Mouse (Mus musculus) CH12.LX (cell line): ENCODE data around the gene Gm20388. TPM values are rescaled to one million over a fixed set of nuclear protein-coding genes. Genes with fewer than 3 reads are reported as not detected.

Source experiments
- DNase-seq: peaks from one replicate; pipeline ENCODE4 v3.0.0-alpha.2; 2013; ENCODE audit errors: extremely low read depth
- H3K27ac ChIP-seq: 2 replicates; pipeline ENCODE4 v1.5.1; 2012; ENCODE audit warnings: low read depth, mild to moderate bottlenecking, control low read depth, moderate library complexity; ENCODE audit not compliant: insufficient read depth
- H3K27me3 ChIP-seq: replicated peaks from 2 replicates; pipeline ENCODE3; 2012; ENCODE audit warnings: inconsistent platforms
- H3K36me3 ChIP-seq, 2 experiments: replicated peaks in 1 of 2; 2 replicates each; pipeline versions ENCODE3 to v1.6.1; 2012; ENCODE audit warnings: inconsistent platforms in 1 of 2, low read length in 1 of 2, mild to moderate bottlenecking in 1 of 2, mixed read lengths in 1 of 2, moderate library complexity in 1 of 2; ENCODE audit not compliant: control insufficient read depth in 1 of 2, insufficient read depth in 1 of 2
- H3K4me1 ChIP-seq, 2 experiments: 2 replicates each; pipeline ENCODE4 v1.6.1; 2012; ENCODE audit warnings: inconsistent platforms in 1 of 2, moderate library complexity in 1 of 2; ENCODE audit not compliant: insufficient read depth in 2 of 2, control insufficient read depth in 1 of 2
- H3K4me2 ChIP-seq: 2 replicates; pipeline ENCODE4 v1.6.1; 2012; ENCODE audit warnings: low read depth, mild to moderate bottlenecking, control low read depth; ENCODE audit not compliant: poor library complexity, insufficient read depth, severe bottlenecking
- H3K4me3 ChIP-seq, 3 experiments: fragments of 150-350 bp in 1 of 3; sonication (generic) in 1 of 3; replicated peaks in 1 of 3; 2 replicates each; pipeline versions ENCODE3 to v1.5.1; 2011 to 2012; ENCODE audit warnings: low read depth in 2 of 3, low read length in 2 of 3, mild to moderate bottlenecking in 2 of 3, moderate library complexity in 2 of 3, control low read depth in 1 of 3, improper control_type of control experiment in 1 of 3, inconsistent platforms in 1 of 3, mixed read lengths in 1 of 3; ENCODE audit not compliant: poor library complexity in 1 of 3
- H3K79me2 ChIP-seq: replicated peaks from 2 replicates; pipeline ENCODE4 v1.6.1; 2012; ENCODE audit warnings: mild to moderate bottlenecking, moderate library complexity; ENCODE audit not compliant: control insufficient read depth, poor library complexity, insufficient read depth, severe bottlenecking; ENCODE audit errors: extremely low read depth
- H3K9ac ChIP-seq: 2 replicates; pipeline ENCODE4 v1.6.1; 2012; ENCODE audit warnings: low read depth, mild to moderate bottlenecking, control low read depth, moderate library complexity; ENCODE audit not compliant: insufficient read depth
- H3K9me3 ChIP-seq: replicated peaks from 2 replicates; pipeline ENCODE3; 2012; ENCODE audit warnings: low read length, inconsistent platforms, mixed read lengths
- BHLHE40 ChIP-seq: IDR thresholded peaks from 2 replicates; pipeline ENCODE4 v1.6.1; 2011; ENCODE audit warnings: mild to moderate bottlenecking, low read depth, low read length, improper control_type of control experiment
- CHD1 ChIP-seq: IDR thresholded peaks from 2 replicates; pipeline ENCODE4 v1.6.1; 2012; ENCODE audit warnings: low read depth, low read length, improper control_type of control experiment, inconsistent platforms
- CHD2 ChIP-seq: IDR thresholded peaks from 2 replicates; pipeline ENCODE4 v1.6.1; 2011; ENCODE audit warnings: low read length, improper control_type of control experiment
- EP300 ChIP-seq: IDR thresholded peaks from 2 replicates; pipeline ENCODE4 v1.6.1; 2011; ENCODE audit warnings: low read length, improper control_type of control experiment
- HCFC1 ChIP-seq: IDR thresholded peaks from 2 replicates; pipeline ENCODE4 v1.6.1; 2012; ENCODE audit warnings: low read depth, mild to moderate bottlenecking, inconsistent platforms, low read length, improper control_type of control experiment
- IRF4 ChIP-seq: IDR thresholded peaks from 2 replicates; pipeline ENCODE4 v1.6.1; 2014; ENCODE audit warnings: low read depth, mild to moderate bottlenecking, inconsistent platforms, low read length, improper control_type of control experiment
- JUN ChIP-seq: IDR thresholded peaks from 2 replicates; pipeline ENCODE4 v1.6.1; 2011; ENCODE audit warnings: low read depth, mild to moderate bottlenecking, low read length, improper control_type of control experiment, moderate library complexity; ENCODE audit not compliant: insufficient read depth
- JUND ChIP-seq: conservative IDR thresholded peaks from 2 replicates; pipeline ENCODE4 v1.6.1; 2011; ENCODE audit warnings: low read depth, low read length, improper control_type of control experiment
- MAFK ChIP-seq: IDR thresholded peaks from 2 replicates; pipeline ENCODE4 v1.6.1; 2011; ENCODE audit warnings: low read length, improper control_type of control experiment; ENCODE audit not compliant: insufficient replicate concordance
- MEF2A ChIP-seq: IDR thresholded peaks from 2 replicates; pipeline ENCODE4 v1.6.1; 2014; ENCODE audit warnings: low read depth, mild to moderate bottlenecking, inconsistent platforms, low read length, improper control_type of control experiment, borderline replicate concordance
- NELFE ChIP-seq: IDR thresholded peaks from 2 replicates; pipeline ENCODE4 v1.6.1; 2011; ENCODE audit warnings: low read depth, low read length, improper control_type of control experiment
- NRF1 ChIP-seq: IDR thresholded peaks from 2 replicates; pipeline ENCODE4 v1.6.1; 2014; ENCODE audit warnings: low read depth, mild to moderate bottlenecking, inconsistent platforms, low read length, improper control_type of control experiment, moderate library complexity
- PAX5 ChIP-seq: IDR thresholded peaks from 2 replicates; pipeline ENCODE4 v1.6.1; 2012; ENCODE audit warnings: low read length, inconsistent platforms, mixed read lengths
- POLR2A ChIP-seq: IDR thresholded peaks from 2 replicates; pipeline ENCODE4 v1.6.1; 2011; ENCODE audit warnings: low read depth, mild to moderate bottlenecking, improper control_type of control experiment, low read length
- POLR2AphosphoS2 ChIP-seq: IDR thresholded peaks from 2 replicates; pipeline ENCODE4 v1.6.1; 2011; ENCODE audit warnings: low read depth, low read length, improper control_type of control experiment
- RAD21 ChIP-seq: IDR thresholded peaks from 2 replicates; pipeline ENCODE4 v1.6.1; 2011; ENCODE audit warnings: low read depth, mild to moderate bottlenecking, low read length, improper control_type of control experiment, moderate library complexity
- SIN3A ChIP-seq: IDR thresholded peaks from 2 replicates; pipeline ENCODE4 v1.6.1; 2012; ENCODE audit warnings: low read length, improper control_type of control experiment, inconsistent platforms
- TBP ChIP-seq: conservative IDR thresholded peaks from 2 replicates; pipeline ENCODE4 v1.6.1; 2011; ENCODE audit warnings: low read depth, low read length, improper control_type of control experiment
- TCF12 ChIP-seq: IDR thresholded peaks from 2 replicates; pipeline ENCODE4 v1.6.1; 2014; ENCODE audit warnings: low read depth, mild to moderate bottlenecking, inconsistent platforms, low read length, improper control_type of control experiment
- UBTF ChIP-seq: IDR thresholded peaks from 2 replicates; pipeline ENCODE4 v1.6.1; 2012; ENCODE audit warnings: low read depth, mild to moderate bottlenecking, inconsistent platforms, low read length, improper control_type of control experiment, moderate library complexity
- USF1 ChIP-seq: IDR thresholded peaks from 2 replicates; pipeline ENCODE4 v1.6.1; 2014; ENCODE audit warnings: low read depth, mild to moderate bottlenecking, inconsistent platforms, low read length, improper control_type of control experiment
- ZC3H11A ChIP-seq: IDR thresholded peaks from 2 replicates; pipeline ENCODE4 v1.6.1; 2012; ENCODE audit warnings: low read depth, mild to moderate bottlenecking, inconsistent platforms, low read length, improper control_type of control experiment
- ZNF384 ChIP-seq: IDR thresholded peaks from 2 replicates; pipeline ENCODE4 v1.6.1; 2012; ENCODE audit warnings: low read depth, low read length, improper control_type of control experiment, inconsistent platforms
- dilution Hi-C: fragments of 300-500 bp; cut with MboI; formaldehyde crosslinking; loops from 2 replicates; pipeline ENCODE4 v1.14.3; 2020; ENCODE audit warnings: low sequenced_read_pairs; ENCODE audit not compliant: extremely low pct_unique_long_range_greater_than_20kb, extremely low pct_ligation_motif_present
- in situ Hi-C: fragments of 300-500 bp; cut with MboI; formaldehyde crosslinking; loops from 3 replicates; pipeline ENCODE4 v1.14.3; 2019; ENCODE audit warnings: low sequenced_read_pairs, low pct_ligation_motif_present, low pct_unique_long_range_greater_than_20kb, mixed read lengths
- polyA plus RNA-seq: library from polyadenylated mRNA; unstranded; fragments of >175 nt; gene quantifications from 2 replicates; pipeline ENCODE4 v1.2.1, GENCODE M21; 2012; ENCODE audit warnings: low read depth; ENCODE audit not compliant: insufficient read length
- total RNA-seq, 2 experiments: library from RNA; depleted of rRNA; stranded (reverse); fragments of 300-350 nt in 1 of 2; fragments of >200 nt in 1 of 2; gene quantifications; 2 replicates each; pipeline ENCODE4 v1.2.3; 2012 to 2014

The Gm20388 gene
- total and polyA plus RNA-seq, 3 experiments = 14.8 to 26.3 (median 22.2) TPM

- Histone ChIP-seq H3K27me3 (peaks cover 54% of the 10 kb centered on the region), H3K9ac (no peak overlapping the region), H3K4me3 (no peak overlapping the region), H3K27ac (no peak overlapping the region), H3K36me3 (no peaks in the 10 kb centered on the region), H3K79me2 (no peaks in the 10 kb centered on the region), H3K9me3 (peaks cover 30% of the 10 kb centered on the region), H3K4me2 (no peak overlapping the region), H3K4me1 (no peaks in the 10 kb centered on the region)
- TF ChIP-seq ZNF384 (no peak), MEF2A (no peak), CHD1 (no peak), EP300 (no peak), BHLHE40 (no peak), NELFE (no peak), JUN (no peak), HCFC1 (no peak), IRF4 (no peak), CHD2 (no peak), SIN3A (no peak), ZC3H11A (no peak), USF1 (no peak), JUND (no peak), MAFK (no peak)
- dilution Hi-C loops (no loop called here), in situ Hi-C loops (no loop called here)
- DNase-seq = no peak
Observed at GRCm38 (mm10) chr8:121654966-121655494, 1744.4 kb downstream of the Gm20388 start.

- DNase-seq = no peak
- Histone ChIP-seq H3K27me3 (peaks cover 88% of the 10 kb centered on the region), H3K4me2 (no peak overlapping the region), H3K79me2 (no peaks in the 10 kb centered on the region), H3K9ac (no peak overlapping the region), H3K4me1 (peaks cover 0 to 3% of the 10 kb centered on the region in 2 experiments; a peak in 1 of 4 replicates), H3K9me3 (no peaks in the 10 kb centered on the region), H3K4me3 (no peak overlapping the region), H3K27ac (no peak overlapping the region), H3K36me3 (no peaks in the 10 kb centered on the region)
- in situ Hi-C loops = no loop called here
- TF ChIP-seq JUND = no peak
- no peak for TF ChIP-seq PAX5
- TF ChIP-seq UBTF = no peak
- TF ChIP-seq USF1 = no peak
- no peak for TF ChIP-seq TBP
- TF ChIP-seq RAD21 = no peak
- TF ChIP-seq NELFE = no peak
- TF ChIP-seq TCF12 = no peak
- TF ChIP-seq ZC3H11A = no peak
- no peak for TF ChIP-seq POLR2A
- TF ChIP-seq POLR2AphosphoS2 = no peak
- TF ChIP-seq NRF1 = no peak
- no peak for TF ChIP-seq ZNF384
- dilution Hi-C loops = no loop called here
Observed at GRCm38 (mm10) chr8:121660602-121661001, 1750.0 kb downstream of the Gm20388 start.
